Mouse (Mus musculus) lung, adult 2 months (tissue): ENCODE measurements around the gene Arntl2.

Experiments
- CTCF ChIP-seq: fragments of 200-500 bp; IDR thresholded peaks from 2 replicates; pipeline ENCODE4 v1.5.1; 2011; ENCODE audit warnings: mild to moderate bottlenecking, low read length, control low read depth; ENCODE audit not compliant: insufficient read depth
- POLR2A ChIP-seq: fragments of 200-500 bp; IDR thresholded peaks from 2 replicates; pipeline ENCODE4 v1.6.1; 2011; ENCODE audit warnings: low read depth, mild to moderate bottlenecking, control low read depth, low read length, borderline replicate concordance; ENCODE audit errors: extremely low read depth

- TF ChIP-seq POLR2A (no peak), CTCF (no peak)
Measured at GRCm38 (mm10) chr6:146845961-146846750, 50.3 kb downstream of the Arntl2 start.
